Mouse (Mus musculus) B cell, adult 2 months (primary cell): ENCODE data around the gene Tm4sf4.

ENCODE experiments used
- DNase-seq, 2 experiments: peaks; one replicate each; pipeline ENCODE4 v3.0.0; 2022

Gene Tm4sf4

DNA sequence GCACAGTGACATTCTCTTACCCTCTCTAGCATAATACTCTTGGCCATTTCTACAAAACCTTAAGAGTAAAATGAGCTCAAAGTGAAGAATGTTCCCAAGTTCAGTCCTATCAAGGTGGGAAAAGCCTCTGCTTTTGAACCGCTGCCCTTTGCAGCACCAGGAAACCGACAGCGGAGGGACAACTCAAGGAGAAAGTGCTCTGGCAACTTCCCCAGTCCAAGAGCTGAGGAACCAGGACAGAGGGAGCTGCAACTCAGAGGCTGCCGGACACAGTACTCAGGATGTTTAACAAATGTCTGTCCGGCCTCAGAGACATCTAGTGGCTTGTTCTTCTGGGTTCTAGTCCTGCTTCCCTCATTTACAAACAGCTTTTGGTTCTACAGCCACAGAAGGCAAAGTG lies 56.9 kb downstream of the Tm4sf4 start:
- no peak for DNase-seq

DNA sequence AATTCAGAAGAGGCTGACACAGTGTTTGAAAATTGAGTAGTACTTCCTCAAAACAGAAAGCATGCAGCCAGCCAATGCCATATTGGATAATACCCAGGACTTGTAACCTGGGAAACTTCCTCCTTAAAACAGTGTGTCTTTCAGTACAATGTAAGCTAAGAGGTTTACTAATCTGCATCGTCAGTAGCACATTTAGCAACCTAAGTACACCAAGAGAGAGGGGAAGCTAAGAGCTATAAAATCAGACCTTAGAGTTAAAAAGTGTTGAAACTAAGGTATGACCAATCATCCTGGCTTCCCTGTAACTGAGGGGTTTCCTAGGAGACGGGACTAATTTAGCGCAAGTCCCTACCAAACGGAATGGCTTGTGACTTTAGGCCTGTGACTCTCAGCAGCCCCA lies 61.0 kb downstream of the Tm4sf4 start:
- DNase-seq: no peak

DNA sequence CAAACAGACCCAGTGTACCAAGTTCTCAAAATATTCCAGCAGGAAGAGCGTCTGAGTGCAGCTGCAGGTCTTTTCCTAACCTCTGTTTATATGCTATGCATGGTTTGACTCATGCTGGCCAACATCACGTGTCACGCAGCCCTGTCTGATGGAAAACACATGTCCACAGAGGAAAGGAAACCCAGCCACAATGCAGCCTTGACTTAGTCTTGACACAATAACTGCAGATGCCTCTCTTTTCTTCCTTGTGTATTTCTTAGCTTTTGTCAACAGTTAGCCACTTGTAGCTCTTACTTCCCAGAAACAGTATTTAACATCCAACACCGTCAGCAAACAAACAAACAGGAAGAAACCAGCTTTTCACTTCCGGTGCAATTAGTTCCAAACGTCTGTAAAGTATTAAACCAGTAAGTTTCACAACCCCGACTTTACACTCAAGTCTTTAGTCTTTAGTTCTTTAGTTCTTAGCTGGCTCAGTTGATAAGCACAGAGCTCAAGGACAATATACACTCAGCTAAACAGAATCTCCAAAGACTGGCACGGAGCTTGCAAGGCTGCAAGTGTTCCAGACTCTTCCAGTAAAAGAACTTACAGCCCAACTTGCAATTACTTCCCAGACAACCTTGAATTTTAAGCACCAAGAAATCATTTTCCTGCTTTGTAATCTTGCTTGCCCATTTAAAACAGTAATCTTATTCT lies 62.5 kb downstream of the Tm4sf4 start:
- no peak for DNase-seq
